Mouse (Mus musculus) common myeloid progenitor, adult 5-6 weeks (primary cell): ENCODE data around the gene Ppm1l. TPM values are rescaled to one million over a fixed set of nuclear protein-coding genes. Genes with fewer than 3 reads are reported as not detected.
"Not testable (repeated sequence)": the region's sequence is repeated elsewhere in the genome, so short reads cannot be mapped to it uniquely, and the experiment has no call there.

Experiments used
- ATAC-seq: replicated peaks from 2 replicates; pipeline ENCODE4 v1.8.0; 2016; ENCODE audit warnings: low read depth, mild to moderate bottlenecking, moderate TSS enrichment, inconsistent platforms; ENCODE audit not compliant: poor library complexity, severe bottlenecking
- total RNA-seq: library from RNA; stranded (forward); fragments of 200-1000, 187-1606 nt; gene quantifications from 2 replicates; pipeline ENCODE4 v1.2.3, GENCODE M21; 2017

Gene Ppm1l
- total RNA-seq, 1 experiment from 2014 or later, result 6.6 TPM

DNA sequence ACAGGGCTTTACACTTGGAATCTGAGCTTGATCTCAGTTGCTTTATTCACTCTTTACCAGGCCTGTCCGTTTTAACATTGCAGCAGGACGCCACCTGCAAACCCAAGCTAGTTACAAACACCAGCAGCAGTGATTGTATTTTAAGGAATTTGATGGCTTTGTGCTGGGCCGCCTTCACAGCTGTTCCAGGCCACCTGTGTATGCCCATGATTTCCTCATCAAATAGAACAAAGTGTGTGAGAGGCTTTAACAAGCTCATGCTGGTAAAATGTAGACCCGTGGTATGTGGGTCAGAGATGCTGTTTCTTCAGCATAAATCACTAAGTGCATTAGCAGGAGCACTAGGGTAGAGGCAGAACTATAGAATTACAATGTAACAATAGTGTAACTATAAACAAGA is 106.7 kb downstream of the Ppm1l start:
- ATAC-seq, result no peak

DNA sequence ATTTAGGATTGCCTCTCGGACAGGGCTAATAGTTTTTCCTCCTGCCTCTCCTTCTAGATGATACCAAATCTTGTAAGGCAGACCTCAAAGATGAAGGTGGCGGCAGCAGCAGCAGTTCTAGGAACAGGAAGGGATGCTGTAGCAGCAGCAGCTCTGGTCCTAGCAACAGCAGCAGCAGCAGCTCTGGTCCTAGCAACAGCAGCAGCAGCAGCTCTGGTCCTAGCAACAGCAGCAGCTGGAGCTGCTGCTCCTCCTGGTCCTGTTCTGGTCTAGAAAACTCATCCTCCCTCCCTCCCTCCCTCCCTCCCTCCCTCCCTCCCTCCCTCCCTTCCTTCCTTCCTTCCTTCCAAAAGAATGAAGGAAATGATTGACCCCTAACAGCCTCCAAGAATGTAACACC is 108.1 kb downstream of the Ppm1l start:
- ATAC-seq, result not testable (repeated sequence)

DNA sequence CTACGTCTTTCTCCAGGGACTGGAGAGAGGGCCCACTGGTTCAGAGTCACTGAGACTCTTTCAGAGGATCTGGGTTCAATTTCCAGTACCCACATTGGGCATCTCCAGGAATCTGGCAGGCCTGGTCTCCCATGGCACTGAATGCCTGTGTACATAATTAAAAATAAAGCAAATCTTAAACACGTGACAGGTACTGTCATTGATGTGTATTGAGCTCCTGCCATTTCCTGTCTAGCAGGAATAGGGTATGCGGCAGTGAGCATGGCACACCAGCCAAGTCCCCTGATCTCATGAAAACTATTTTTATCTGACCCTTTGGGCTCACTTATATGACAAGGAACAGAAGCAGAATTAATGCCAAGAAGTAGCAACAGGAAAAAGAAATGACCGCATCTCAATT is 110.6 kb downstream of the Ppm1l start:
- ATAC-seq, result no peak

DNA sequence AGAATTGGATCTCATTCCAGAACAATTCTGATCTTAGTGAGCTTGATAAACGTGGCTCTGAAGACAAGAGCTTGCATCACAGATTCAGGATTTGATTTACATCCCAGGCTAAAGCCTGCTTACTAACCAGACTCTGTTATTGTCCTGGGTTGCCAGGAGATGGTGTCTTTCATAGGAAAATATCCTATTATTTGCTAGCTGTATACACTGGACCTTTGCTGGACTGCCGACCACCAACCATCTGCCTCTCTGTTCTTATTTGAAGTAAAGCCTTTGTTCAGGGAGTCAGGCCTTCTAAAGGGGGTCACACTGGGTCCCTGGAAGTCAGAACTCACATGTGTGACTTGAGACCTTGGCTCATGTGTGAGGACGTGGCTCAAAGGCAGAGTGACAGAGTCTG is 111.6 kb downstream of the Ppm1l start:
- ATAC-seq, result no peak

DNA sequence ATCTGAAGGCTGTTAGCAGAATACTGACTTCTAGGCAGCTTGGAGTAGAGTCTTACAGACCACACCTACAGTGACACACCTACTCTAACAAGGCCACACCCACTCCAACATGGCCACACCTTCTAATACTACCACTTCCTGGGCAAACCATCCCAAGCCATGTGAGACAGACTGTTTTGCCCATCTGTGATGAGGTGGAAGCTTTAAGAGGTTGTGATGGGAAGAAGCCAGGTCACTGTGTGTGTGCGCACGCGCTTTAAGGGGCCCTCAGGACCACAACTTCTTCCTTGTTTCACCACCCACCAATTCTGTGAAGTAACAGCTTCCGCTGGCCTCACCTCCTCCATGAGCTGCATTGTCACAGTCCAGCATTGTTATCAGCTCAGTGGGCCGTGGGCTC is 112.7 kb downstream of the Ppm1l start:
- peak; percentile 76 for ATAC-seq

DNA sequence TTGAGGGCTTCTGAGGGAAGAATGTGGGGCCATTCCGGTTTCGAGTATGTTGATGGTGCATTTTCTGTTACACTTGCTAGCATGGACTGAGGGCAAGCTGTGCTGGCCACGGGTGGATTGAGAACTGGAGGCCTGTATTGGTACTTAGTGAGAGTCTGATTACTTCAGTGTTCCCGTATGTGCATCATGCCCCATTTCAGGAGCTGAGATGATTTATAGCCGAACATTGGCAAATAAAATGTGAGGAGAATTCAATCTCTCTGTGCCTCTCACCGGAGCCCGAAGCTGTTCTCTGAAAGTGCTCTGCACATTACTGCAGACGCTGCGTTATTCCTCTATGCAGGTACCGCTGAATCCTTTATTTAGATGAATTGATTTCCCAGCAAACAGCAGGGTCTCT is 116.9 kb downstream of the Ppm1l start:
- ATAC-seq, result no peak

DNA sequence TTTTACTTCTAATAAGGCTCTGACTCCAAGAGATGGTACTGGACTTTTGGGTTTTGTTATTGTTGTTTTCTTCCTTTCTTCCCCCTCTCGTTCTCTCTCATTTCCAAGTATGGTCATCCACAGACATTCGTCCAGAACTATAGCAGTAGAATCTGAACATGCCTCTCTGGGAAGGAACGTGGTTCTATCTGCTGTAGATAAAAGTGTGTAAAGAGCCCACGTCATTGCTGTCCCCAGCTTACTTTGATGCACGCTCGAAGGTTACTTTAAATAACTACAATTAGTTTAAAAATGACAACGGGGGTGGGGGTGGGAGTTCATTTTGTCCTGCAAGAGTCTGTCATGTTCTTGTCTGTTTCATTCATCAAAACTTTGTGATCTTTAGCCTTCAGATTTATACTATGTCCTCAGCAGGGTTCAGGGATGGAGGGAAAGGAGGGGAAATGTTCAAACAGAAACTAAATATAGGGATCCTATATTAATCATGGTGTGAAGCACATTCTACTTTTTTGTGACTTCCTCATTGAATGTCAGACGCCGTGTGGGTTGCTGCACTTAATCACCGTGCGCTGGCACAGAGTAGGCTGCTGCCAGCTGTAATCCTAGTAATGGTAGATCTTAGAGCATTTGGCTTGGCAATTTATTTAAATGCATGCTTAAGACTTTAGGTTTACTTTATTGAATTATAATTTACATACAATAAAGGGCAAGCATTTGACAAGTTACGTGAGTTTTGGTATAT is 122.3 kb downstream of the Ppm1l start:
- peak; percentile 74; the same call in 1 of the 2 replicates for ATAC-seq

DNA sequence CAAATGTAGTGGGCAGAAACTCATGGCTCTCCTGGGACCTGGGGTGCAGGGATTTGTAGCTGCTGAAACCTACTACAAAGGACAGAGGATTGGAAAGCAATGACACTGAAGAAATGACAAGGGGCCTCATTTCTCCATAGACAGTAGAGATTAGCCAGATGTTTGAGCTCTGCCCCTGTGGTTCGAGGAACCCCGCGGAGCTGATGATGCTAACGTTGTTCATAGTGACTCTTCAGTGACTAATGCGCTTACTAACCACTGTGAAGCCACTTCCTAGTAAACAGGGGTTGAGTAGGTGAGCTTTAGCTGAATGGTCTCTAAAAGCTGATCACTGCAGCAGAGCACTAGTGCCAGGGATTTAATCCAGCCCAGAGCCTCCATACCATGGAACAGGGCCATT is 124.1 kb downstream of the Ppm1l start:
- 0 out of 2 replicates have a peak, but pooled peaks have one; percentile 32 for ATAC-seq

DNA sequence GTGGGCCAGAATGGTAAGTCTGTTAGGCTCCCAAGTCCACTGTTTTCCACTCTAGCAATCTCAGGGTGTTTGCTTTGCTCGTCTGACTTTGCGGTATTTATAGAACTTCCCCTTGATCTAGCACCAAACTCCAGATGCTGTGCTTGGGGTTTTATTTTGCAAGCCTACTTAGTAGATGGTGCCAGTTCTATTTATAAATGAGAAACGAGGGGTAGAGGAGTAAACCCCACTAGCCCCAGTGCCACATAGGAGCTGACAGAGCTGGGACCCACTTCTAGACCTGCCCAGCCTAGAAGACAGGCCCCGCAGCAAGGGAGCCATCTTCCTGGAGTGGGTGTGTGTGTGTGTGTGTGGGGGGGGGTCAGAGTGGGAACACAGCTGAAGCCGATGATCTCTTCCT is 130.3 kb downstream of the Ppm1l start:
- ATAC-seq, result peak; percentile 73

DNA sequence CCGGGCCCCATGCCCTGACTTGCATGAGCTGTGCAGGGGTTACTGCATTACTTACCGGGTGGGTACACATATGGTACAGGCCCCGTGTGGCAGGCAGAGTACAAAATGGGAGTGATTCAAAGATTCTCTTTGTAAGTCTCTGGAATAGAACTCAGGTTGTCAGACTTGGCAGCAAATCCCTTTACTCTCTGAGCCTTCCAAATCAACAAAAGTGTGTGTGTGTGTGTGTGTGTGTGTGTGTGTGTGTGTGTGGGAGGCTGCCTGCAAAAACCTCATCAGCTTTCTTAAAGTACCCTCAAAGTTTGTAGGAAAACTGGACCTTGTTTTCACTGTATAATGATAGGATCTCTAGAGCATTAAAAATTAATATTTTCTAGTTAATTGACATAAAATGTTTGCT is 132.4 kb downstream of the Ppm1l start:
- no peak for ATAC-seq

DNA sequence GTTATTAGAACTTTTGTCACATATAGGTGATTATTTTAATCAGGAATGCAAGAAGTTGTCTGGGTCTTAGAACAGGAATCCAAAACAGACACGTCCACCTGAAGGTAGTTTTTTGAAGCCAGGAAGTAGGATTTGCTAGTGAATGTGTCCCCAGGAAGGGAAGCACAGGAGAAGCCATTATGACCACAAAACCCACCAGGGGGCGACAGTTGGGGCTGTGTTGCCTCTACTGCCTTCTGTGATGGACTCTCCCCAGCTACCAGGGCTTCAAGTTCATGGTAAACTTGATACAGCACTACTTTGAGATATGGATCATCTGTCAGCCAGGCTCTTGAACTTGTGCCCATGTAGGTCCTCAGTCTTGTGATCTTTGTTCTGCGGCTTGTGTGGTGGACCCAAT is 137.7 kb downstream of the Ppm1l start:
- no peak for ATAC-seq

DNA sequence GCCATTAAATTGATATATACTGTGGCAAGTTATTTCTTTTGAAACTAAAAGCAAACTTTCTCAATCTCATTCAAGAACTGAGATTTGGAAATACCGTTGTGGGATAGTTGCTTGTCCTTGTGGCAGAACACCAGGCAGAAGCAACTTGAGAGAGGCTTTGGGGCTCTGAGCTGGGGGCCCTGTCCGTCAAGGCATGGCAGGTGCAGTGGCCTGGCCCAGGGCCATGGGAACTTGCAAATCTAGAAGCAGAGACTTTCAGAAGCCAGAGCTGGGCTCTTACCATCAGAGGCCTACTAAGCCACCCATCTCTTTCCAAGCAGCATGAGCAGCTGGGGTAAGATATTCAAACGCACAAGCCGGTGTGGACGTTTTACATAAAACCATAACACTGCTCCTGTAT is 139.4 kb downstream of the Ppm1l start:
- ATAC-seq, result no peak

DNA sequence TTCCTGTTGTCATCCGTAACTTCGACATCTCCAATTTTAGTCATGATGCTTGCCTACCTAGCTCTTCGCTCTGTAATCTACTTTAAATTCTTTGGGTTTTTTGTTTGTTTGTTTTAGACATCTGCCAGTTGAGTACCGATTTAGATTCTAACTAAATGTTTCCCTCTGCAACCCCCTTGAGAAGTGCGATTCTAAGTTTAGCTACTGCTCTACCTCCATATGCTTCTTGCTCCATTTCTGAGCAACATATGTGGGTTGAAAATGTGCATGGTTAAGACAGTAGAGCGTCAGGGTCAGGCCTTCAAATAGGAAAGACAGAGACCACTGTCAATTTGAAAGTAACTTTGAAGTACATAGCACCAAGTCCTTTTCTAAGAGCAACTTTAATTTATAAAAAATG is 142.1 kb downstream of the Ppm1l start:
- ATAC-seq, result no peak

DNA sequence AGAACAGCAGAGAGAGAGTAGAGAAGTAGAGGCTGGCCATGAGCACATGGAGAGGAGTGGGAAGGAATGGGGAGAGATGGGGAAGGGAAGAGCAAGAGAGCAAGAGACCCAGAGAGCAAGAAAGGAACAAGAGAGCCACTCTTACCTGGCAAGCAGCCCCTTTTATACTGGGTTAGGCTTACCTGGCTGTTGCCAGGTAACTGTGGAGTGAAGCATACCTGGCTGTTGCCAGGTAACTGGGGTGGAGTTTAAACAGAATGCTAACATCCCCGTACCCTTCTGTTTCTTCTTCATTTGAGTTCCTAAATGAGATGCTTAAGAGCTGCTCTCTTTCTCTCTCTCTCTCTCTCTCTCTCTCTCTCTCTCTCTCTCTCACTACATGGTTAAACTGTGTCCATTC is 145.3 kb downstream of the Ppm1l start:
- ATAC-seq, result no peak

DNA sequence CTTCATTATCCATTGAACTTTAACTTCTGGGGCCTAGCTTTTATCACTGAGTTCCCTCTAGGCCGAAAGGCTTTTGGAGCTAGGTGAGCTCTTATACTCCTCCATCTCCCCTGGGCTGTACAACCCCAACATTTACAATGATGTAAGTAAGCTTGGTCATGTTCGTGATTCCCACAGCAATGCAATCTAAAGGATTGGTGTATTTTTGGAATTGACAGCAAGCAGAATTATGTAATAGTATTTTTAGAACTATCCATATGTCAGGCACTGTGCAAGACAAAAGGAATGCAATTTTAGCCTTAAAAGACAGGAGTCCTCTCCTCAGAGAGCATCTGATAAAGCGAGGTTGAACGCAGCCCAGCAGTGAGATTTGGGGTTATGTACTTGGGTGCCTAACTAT is 149.1 kb downstream of the Ppm1l start:
- no peak for ATAC-seq

DNA sequence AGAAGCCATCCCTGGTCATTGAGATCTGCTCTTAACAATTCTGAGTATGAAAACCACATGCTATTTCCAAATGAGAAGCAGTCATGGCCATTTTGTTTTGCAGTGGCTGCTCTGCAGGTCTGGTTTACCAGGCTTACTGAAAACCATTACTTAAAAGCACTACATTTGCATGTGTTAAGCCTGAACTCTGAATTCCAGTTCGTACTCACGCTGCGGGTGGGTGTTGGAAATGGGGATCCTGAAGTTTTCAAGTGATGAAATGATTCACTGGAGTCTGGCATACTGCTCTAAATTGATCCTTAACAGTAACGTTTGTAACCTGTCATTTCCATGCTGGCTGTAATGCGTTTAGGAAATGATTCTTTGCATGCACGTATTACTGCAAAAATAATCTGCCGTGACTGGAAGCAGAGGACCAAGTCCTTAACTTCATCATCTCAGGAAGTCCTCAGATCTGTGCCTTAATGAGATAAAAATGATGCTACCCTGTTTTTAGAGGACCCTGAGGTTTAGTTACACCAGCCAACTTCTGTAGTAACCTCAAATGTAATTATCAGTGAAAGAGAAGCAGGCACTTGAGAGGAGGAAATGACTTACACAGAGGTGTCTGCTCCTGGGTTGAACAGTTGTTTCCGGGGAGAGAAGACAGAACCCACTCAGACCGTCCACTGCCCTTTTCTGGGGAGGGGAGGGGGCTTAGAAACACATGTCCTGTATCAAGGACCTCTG is 151.8 kb downstream of the Ppm1l start:
- peak; percentile 34 for ATAC-seq

DNA sequence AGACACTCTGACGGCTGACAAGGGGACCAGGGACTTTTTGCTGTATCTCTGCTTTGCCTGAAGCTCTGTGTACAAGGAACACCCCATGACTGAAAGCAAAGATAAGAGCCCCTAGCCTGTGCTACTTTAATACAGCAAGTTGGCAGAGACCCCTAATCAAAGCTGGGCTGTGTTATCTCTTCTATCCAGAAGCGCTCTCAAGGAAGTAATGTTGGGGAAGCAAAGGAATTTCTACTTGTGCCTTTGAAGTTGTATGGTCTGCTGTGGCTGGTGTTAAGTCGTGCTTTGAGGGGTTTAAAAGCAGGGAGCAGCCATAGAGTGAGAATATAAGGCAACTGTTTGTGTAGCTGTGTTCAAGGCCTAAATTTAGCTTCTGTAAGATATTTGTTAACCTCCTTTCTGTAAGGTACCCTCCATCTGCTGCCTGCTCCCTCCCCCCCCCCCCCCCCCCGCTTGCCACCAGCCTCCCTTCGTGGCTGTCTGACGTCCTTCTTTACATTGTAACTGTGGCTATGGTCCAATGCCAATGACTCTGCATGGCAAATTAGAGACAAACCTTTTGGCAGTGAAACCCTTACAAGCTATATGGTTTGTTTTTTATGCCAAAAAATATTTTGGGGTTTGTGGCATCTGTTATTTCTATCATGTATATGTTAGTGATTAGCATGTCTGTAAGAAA is 152.9 kb downstream of the Ppm1l start:
- ATAC-seq, result peak; percentile 84

DNA sequence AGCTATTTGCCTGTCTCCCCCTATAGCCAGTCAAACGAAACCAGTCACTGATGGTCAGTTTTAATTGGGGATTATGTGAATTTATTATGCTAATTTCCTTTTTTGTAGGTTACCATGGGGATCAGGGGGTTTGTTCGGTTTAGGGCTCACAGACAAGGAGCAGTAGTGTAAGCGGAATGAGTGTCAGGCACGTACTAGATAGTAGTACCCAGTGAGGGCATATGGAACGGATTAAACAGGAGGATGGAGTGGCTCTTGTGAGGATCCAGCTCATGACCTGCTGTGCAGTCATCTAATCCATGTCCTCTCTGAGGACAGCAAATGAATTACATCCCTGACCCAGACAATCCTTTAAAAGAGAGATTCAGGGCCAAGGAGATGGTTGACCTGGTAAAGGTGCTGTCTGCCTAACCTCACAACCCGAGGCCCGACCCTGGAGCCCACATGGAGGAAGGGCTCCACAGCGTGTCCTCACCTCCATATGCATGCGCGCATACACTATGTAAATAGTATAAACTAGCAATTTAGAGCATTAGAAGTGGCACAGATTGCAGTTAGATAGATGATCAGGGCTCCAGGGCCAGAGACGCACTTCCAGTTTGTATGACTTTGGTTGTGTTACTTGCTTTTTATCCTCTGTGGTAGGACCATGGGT is 153.6 kb downstream of the Ppm1l start:
- ATAC-seq, result no peak

DNA sequence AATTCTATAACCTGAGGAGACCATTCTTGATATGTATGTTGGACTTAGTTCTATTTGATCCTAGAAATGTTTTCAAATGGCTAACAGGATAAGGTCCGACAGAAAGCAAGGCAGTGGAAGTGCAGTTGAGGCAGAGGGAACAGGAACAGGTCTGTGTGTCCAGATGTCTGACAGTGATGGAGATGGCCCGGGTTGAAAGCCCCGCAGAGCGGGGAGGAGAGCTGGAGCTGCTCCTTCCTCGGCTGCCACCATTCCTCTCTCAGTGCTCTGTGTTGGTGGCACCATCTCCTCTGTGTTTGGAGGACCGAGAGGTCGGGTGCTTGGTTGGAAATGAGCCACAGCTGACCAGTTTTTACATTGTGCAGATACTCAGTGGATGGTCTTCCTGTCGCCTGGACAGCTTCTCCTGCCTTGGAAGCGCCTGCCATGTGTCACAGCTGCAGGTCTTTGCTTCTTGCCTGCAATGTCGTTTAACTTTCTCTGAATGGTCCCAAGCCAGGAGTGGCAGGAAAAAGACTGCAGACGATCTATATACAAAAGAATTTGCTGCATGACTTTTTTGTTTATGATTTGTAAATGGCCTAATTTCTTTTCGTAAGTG is 159.3 kb downstream of the Ppm1l start:
- ATAC-seq, result no peak

DNA sequence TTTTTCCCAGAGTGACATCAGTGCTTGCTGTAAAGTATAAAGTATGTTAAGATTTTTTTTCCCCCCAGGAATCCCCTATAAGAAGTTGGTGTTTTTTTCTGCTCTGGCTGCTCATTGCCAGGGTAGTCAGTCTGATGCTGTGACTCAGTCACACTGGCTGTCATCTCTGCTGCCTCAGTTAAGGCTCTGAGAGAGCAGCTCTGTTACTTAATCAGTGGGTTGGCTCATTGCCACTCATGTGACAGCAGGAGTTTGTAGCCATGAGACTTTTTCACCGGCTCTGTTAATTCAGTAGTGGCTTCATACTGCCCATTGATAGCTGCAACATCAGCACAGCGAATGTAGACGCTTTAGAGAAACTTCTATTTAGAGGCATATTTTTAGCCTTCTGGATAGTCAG is 163.3 kb downstream of the Ppm1l start:
- no peak for ATAC-seq
